Mouse (Mus musculus): ENCODE data around the gene Sac3d1. TPM values are rescaled to one million over a fixed set of nuclear protein-coding genes. Genes with fewer than 3 reads are reported as not detected.
A peak's percentile ranks its signal among the peaks of the same experiment; 100 is the strongest.
"Not testable (repeated sequence)": the region's sequence is repeated elsewhere in the genome, so short reads cannot be mapped to it uniquely, and the experiment has no call there.

The Sac3d1 gene
- polyA plus RNA-seq, 1 experiment from 2014 or later = 56.1 TPM

DNA sequence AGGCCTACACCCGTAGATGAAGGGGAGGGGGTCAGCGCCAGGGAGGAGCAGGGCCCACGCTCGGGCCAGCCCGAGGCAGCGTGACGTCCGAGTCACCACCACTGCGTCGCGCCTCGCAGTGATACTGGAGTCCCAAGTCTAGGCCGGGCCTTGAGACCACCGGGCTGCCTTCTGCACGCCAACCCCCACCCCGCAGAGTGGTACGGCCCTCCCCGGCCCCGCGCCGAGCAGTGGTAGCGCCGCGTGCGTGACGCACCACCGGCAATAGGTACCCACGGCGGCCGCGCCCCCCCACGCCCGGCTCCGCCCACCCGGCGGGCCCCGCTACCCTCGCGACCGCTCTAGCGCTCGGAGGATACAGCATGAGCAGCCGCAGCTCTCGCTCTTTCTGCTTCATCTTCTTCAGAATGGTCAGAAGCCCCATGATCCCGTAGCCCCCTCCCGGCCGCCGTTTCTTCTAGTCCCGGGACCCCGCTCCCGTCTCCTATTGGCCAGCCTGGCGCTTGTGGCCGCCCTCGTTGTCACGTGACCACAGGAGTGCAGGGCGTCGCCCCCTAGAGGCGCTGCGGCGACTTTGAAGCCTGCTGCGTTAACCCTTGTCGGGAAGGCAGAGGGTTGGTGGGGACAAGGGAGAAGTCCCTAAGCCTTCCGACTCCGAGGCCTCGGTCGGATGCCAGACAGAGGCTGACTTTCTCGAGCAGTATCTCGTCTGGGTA is 22.4 kb upstream of the Sac3d1 start, which contains the start of gene Batf2:
TSS of gene Batf2 (plus strand) at position 306 of the 716 bp plus-strand sequence.
- peak; percentile 92 for ATAC-seq (replicated peaks; ENCODE audit: low FRiP score)
- H3K27me3 ChIP-seq (replicated peaks; ENCODE audit: control insufficient read depth, insufficient read depth, low read length) = no peaks in the 10 kb centered on the region
- H3K27ac ChIP-seq (ENCODE audit: low read depth, low read length) = peak within 1 kb of the TSS; percentile 93
- H3K4me3 ChIP-seq (ENCODE audit: low read depth, low read length) = peak within 1 kb of the TSS; percentile 63
- H3K4me1 ChIP-seq (replicated peaks; ENCODE audit: control insufficient read depth, insufficient read depth, low read length) = peaks cover 5% of the 10 kb centered on the region; the same call in 1 of the 2 replicates
- peaks cover 4% of the 10 kb centered on the region; the same call in 1 of the 2 replicates for H3K36me3 ChIP-seq (ENCODE audit: control insufficient read depth, insufficient read depth, low read length)
- no peaks in the 10 kb centered on the region for H3K9me3 ChIP-seq (ENCODE audit: control insufficient read depth, low read length)
- H3K9ac ChIP-seq (ENCODE audit: low read depth, low read length) = peak within 1 kb of the TSS; percentile 83
- under 1% methylated on average over 68 of the region's 68 CpGs for WGBS
- H3K4me2 ChIP-seq = peak within 1 kb of the TSS; percentile 87
- peak; percentile 93 for DNase-seq (ENCODE audit: low spot score)

DNA sequence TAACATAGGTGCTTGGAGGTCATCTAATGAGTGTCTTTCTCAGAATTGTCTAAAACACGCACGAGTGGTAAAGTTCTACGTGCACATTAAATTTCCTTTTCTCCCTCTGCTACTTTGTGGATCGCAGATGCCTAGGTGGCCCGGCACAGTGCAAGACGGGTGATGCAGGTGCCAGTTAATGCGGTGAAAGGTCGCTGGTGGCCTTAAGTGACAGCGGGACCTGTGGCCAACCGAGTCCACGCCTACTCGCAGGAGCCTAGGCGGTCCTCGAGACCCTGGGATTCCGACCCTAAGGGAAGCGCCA is 21.9 kb upstream of the Sac3d1 start:
- Histone ChIP-seq H3K36me3 (ENCODE audit: control insufficient read depth, insufficient read depth, low read length) (peaks cover 6% of the 10 kb centered on the region; the same call in 1 of the 2 replicates), H3K4me2 (peak overlapping the region; percentile 87), H3K9me3 (ENCODE audit: control insufficient read depth, low read length) (no peaks in the 10 kb centered on the region), H3K27ac (ENCODE audit: low read depth, low read length) (peak overlapping the region; percentile 93), H3K27me3 (replicated peaks; ENCODE audit: control insufficient read depth, insufficient read depth, low read length) (no peaks in the 10 kb centered on the region), H3K9ac (ENCODE audit: low read depth, low read length) (peak overlapping the region; percentile 83), H3K4me1 (replicated peaks; ENCODE audit: control insufficient read depth, insufficient read depth, low read length) (peaks cover 5% of the 10 kb centered on the region; the same call in 1 of the 2 replicates), H3K4me3 (ENCODE audit: low read depth, low read length) (peak overlapping the region; percentile 63)
- ATAC-seq (replicated peaks; ENCODE audit: low FRiP score) = no peak
- 6% methylated on average over 16 of the region's 16 CpGs for WGBS
- no peak for DNase-seq (ENCODE audit: low spot score)

DNA sequence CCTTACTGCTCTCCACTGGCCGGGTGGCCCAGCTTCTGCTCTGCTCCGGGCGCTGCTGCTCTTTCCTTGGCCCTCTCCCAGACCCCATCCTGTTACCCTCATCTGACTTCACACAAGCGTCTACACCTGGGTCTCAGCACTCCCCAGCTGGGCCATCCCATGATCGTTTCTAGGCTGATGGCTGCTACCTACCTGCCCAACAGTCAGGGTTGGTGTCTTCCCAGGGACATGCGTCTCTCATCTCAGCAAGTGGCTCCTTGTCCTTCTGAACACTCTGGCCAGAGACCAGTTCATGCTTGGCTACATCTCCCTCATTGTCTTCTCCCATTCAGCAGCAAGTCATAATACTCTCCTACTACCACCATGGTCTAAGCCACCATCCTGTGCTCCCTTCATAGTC is 21.3 kb upstream of the Sac3d1 start:
- 87% methylated on average over 6 of the region's 6 CpGs for WGBS
- H3K4me3 ChIP-seq (ENCODE audit: low read depth, low read length) = peak overlapping the region; percentile 63
- peak overlapping the region; percentile 83 for H3K9ac ChIP-seq (ENCODE audit: low read depth, low read length)

DNA sequence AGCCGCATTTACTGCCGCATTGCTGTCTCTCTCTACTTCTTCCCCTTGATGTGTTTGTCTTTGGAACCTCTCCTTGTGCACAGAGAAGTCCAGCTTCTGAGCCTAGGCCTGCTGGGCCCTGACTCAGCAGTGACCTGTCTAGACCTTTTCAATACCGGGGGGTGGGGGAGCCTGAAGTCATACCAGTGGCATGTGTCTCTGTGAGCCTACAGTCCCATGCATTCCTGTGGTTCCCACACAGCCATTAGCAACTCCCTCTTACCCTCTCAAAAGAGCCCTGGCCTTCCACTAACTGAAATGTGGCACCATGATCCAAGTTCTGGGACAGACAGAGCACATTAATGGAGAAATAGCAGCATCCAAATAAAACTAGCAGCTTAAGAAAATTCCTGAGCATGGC is 17.9 kb upstream of the Sac3d1 start:
- Histone ChIP-seq H3K27me3 (replicated peaks; ENCODE audit: control insufficient read depth, insufficient read depth, low read length) (no peaks in the 10 kb centered on the region), H3K4me1 (replicated peaks; ENCODE audit: control insufficient read depth, insufficient read depth, low read length) (peaks cover 26% of the 10 kb centered on the region), H3K4me3 (ENCODE audit: low read depth, low read length) (no peak overlapping the region), H3K27ac (ENCODE audit: low read depth, low read length) (no peak overlapping the region), H3K4me2 (no peak overlapping the region), H3K9me3 (ENCODE audit: control insufficient read depth, low read length) (no peaks in the 10 kb centered on the region), H3K36me3 (ENCODE audit: control insufficient read depth, insufficient read depth, low read length) (peaks cover 6% of the 10 kb centered on the region; the same call in 1 of the 2 replicates), H3K9ac (ENCODE audit: low read depth, low read length) (no peak overlapping the region)
- WGBS = 86% methylated on average over 3 of the region's 3 CpGs
- ATAC-seq (replicated peaks; ENCODE audit: low FRiP score) = no peak
- DNase-seq (ENCODE audit: low spot score) = no peak

More for the DNA sequence above, 21.3 kb upstream of the Sac3d1 start:
- ATAC-seq (replicated peaks; ENCODE audit: low FRiP score) (no peak), DNase-seq (ENCODE audit: low spot score) (no peak)
- Histone ChIP-seq H3K36me3 (ENCODE audit: control insufficient read depth, insufficient read depth, low read length) (peaks cover 6% of the 10 kb centered on the region; the same call in 1 of the 2 replicates), H3K27me3 (replicated peaks; ENCODE audit: control insufficient read depth, insufficient read depth, low read length) (no peaks in the 10 kb centered on the region), H3K27ac (ENCODE audit: low read depth, low read length) (no peak overlapping the region), H3K4me1 (replicated peaks; ENCODE audit: control insufficient read depth, insufficient read depth, low read length) (peaks cover 5% of the 10 kb centered on the region; the same call in 1 of the 2 replicates), H3K9me3 (ENCODE audit: control insufficient read depth, low read length) (no peaks in the 10 kb centered on the region), H3K4me2 (peak overlapping the region; percentile 87)

DNA sequence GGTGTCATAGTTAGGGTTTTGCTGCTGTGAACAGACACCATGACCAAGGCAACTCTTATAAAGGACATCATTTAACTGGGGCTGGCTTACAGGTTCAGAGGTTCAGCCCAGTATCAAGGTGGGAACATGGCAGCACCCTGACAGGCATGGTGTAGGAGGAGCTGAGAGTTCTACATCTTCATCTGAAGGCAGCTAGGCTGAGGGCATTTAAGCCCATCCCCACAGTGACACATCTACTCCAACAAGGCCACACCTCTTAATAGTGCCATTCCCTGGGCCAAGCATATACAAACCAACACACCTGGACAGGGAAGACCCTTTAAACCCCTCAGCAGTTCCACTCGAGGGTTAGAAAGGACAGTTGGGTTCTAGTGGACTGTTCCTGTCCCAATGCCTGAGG is 14.7 kb upstream of the Sac3d1 start:
- H3K9me3 ChIP-seq (ENCODE audit: control insufficient read depth, low read length); H3K36me3 ChIP-seq (ENCODE audit: control insufficient read depth, insufficient read depth, low read length); H3K4me3 ChIP-seq (ENCODE audit: low read depth, low read length); ATAC-seq (replicated peaks; ENCODE audit: low FRiP score); DNase-seq (ENCODE audit: low spot score); H3K27me3 ChIP-seq (replicated peaks; ENCODE audit: control insufficient read depth, insufficient read depth, low read length): not testable (repeated sequence)
- 60% methylated on average over 1 of the region's 1 CpGs for WGBS
- Histone ChIP-seq H3K4me2 (peak overlapping the region; percentile 64), H3K27ac (ENCODE audit: low read depth, low read length) (peak overlapping the region; percentile 88), H3K4me1 (replicated peaks; ENCODE audit: control insufficient read depth, insufficient read depth, low read length) (peaks cover 26% of the 10 kb centered on the region), H3K9ac (ENCODE audit: low read depth, low read length) (0 out of 2 replicates have a peak overlapping the region, but pooled peaks have one; percentile 34)

DNA sequence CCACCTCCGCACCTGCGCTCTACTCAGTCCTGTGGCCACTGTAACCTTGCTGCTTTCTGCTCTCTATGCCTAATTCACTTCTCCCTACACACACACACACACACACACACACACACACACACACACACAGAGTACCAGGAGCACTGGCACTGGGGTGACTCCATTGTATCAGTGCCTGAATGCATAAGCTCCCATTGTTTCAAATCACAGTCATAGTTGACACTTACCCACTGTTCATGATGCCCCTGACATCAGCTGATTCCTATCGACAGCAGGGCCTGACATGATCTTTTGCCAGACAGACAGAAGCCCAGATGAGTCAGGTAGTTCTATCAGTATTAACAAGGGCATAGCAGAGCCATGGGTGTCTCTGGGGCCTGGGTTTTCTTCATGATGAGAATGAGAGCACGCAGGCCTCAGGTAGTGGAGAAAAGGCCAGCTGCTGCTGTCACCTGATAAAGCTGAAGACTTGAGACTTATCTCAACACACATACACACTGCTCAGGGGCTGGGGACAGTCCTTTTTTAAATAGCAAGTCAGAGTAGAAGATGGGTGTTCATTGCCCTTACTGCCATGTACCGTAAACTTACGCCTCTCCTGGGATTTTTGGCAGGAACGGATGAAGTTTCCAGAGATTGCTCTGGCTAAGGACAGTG is 13.8 kb upstream of the Sac3d1 start:
- peak overlapping the region; percentile 53; the same call in 1 of the 2 replicates for H3K9ac ChIP-seq (ENCODE audit: low read depth, low read length)

DNA sequence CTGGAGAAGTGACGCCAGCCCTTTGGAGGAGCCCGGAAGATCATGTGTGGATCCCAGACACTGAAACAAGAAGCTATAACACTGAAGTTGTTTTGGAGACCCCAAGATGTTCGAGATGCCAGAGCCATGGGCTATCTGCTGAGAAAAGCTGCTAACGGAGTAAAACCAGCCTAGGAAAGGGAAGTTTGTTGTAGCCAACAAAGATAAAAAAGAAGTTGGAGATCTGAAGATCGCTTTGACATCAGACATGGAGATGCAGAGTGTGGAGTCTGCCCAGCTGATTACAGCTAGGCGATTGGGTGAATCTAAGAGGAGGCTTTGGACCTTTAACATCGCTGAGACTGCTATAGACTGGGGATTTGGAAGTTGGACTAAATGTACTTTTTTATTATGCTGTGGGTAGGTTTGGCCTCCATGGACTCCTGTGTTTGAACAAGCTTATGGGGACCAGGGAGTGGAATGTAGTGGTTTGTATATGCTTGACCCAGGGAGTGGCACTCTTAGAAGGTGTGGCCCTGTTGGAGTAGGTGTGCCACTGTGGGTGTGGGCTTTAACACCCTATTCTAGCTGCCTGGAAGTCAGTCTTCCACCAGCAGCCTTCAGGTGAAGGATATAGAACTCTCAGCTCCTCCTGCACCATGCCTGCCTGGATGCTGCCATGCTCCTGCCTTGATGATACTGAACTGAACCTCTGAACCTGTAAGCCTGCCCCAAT is 12.1 kb upstream of the Sac3d1 start:
- H3K4me2 ChIP-seq; H3K4me3 ChIP-seq (ENCODE audit: low read depth, low read length); DNase-seq (ENCODE audit: low spot score); H3K27me3 ChIP-seq (replicated peaks; ENCODE audit: control insufficient read depth, insufficient read depth, low read length); H3K9me3 ChIP-seq (ENCODE audit: control insufficient read depth, low read length); ATAC-seq (replicated peaks; ENCODE audit: low FRiP score); H3K27ac ChIP-seq (ENCODE audit: low read depth, low read length); H3K9ac ChIP-seq (ENCODE audit: low read depth, low read length); H3K36me3 ChIP-seq (ENCODE audit: control insufficient read depth, insufficient read depth, low read length): not testable (repeated sequence)
- WGBS = 70% methylated on average over 7 of the region's 7 CpGs
- peaks cover 26% of the 10 kb centered on the region for H3K4me1 ChIP-seq (replicated peaks; ENCODE audit: control insufficient read depth, insufficient read depth, low read length)

More for the DNA sequence above, 13.8 kb upstream of the Sac3d1 start:
- H3K9me3 ChIP-seq (ENCODE audit: control insufficient read depth, low read length) = no peaks in the 10 kb centered on the region
- H3K27ac ChIP-seq (ENCODE audit: low read depth, low read length) = peak overlapping the region; percentile 88
- H3K4me1 ChIP-seq (replicated peaks; ENCODE audit: control insufficient read depth, insufficient read depth, low read length) = peaks cover 26% of the 10 kb centered on the region
- DNase-seq (ENCODE audit: low spot score) (no peak), ATAC-seq (replicated peaks; ENCODE audit: low FRiP score) (peak; percentile 84)
- peak overlapping the region; percentile 64 for H3K4me2 ChIP-seq
- peaks cover 6% of the 10 kb centered on the region; the same call in 1 of the 2 replicates for H3K36me3 ChIP-seq (ENCODE audit: control insufficient read depth, insufficient read depth, low read length)
- H3K4me3 ChIP-seq (ENCODE audit: low read depth, low read length) = peak overlapping the region; percentile 17; the same call in 1 of the 2 replicates
- no peaks in the 10 kb centered on the region for H3K27me3 ChIP-seq (replicated peaks; ENCODE audit: control insufficient read depth, insufficient read depth, low read length)
- WGBS = 65% methylated on average over 7 of the region's 7 CpGs

DNA sequence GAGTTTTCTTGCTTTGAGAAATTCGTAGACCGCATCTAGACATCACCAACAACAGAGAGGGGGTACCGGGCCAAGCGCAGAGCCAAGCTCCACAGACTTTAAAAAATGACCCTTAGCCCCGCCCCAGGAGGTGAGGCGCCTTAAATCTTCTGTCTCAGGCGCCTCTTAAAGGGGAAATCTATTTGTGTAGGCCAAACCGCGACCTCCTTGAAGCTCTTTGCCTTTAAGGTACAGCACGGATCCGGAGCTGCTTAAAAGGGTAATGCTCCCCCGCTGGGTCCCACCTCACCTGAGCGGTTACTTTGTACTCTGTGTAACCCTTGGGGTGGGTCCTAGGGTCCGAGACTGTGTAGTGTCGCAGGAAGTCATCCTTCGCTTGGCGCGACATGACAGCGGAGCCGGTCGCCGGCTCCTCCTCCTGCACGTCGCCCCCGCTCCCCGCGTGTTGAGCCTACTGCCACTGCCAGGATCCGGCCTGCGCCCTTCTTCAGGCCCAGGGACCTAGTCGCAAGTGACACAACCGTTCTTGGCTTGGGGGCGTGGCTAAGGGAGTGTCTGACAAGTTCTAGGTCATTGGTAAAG is 9.4 kb upstream of the Sac3d1 start, which contains the start of gene Snx15:
TSS of gene Snx15 (minus strand) at position 545 of the 582 bp plus-strand sequence.
- H3K27ac ChIP-seq (ENCODE audit: low read depth, low read length) = peak within 1 kb of the TSS; percentile 86
- peak within 1 kb of the TSS; percentile 71 for H3K9ac ChIP-seq (ENCODE audit: low read depth, low read length)
- H3K9me3 ChIP-seq (ENCODE audit: control insufficient read depth, low read length) = no peaks in the 10 kb centered on the region; the same call in 1 of the 2 replicates
- peak; percentile 85 for ATAC-seq (replicated peaks; ENCODE audit: low FRiP score)
- H3K4me1 ChIP-seq (replicated peaks; ENCODE audit: control insufficient read depth, insufficient read depth, low read length) = peaks cover 15% of the 10 kb centered on the region
- peaks cover 4% of the 10 kb centered on the region; the same call in 1 of the 2 replicates for H3K36me3 ChIP-seq (ENCODE audit: control insufficient read depth, insufficient read depth, low read length)
- peak within 1 kb of the TSS; percentile 66 for H3K4me2 ChIP-seq
- DNase-seq (ENCODE audit: low spot score) = peak; percentile 92
- H3K4me3 ChIP-seq (ENCODE audit: low read depth, low read length) = peak within 1 kb of the TSS; percentile 56
- under 1% methylated on average over 32 of the region's 32 CpGs for WGBS
- no peaks in the 10 kb centered on the region for H3K27me3 ChIP-seq (replicated peaks; ENCODE audit: control insufficient read depth, insufficient read depth, low read length)
